Mouse (Mus musculus) forebrain, embryonic 11.5 days (tissue): ENCODE measurements around the gene Cacnb1. TPM values are rescaled to one million over a fixed set of nuclear protein-coding genes. Genes with fewer than 3 reads are reported as not detected.

Source experiments
- ATAC-seq: fragments of 200-750 bp; cut with Nextera tagmentation; replicated peaks from 2 replicates; pipeline ENCODE4 v1.8.0; 2017; ENCODE audit warnings: moderate TSS enrichment; ENCODE audit not compliant: low FRiP score
- DNase-seq: peaks from one replicate; pipeline ENCODE4 v3.0.0-alpha.2; 2017; ENCODE audit warnings: low spot score
- H3K27ac ChIP-seq: fragments of 300-500 bp; sonication (generic); 2 replicates; pipeline ENCODE4 v1.5.1; 2014; ENCODE audit warnings: low read depth, low read length
- H3K27me3 ChIP-seq: fragments of 300-500 bp; sonication (generic); 2 replicates; pipeline ENCODE4 v1.6.1; 2014; ENCODE audit warnings: mild to moderate bottlenecking, low read length, mixed read lengths; ENCODE audit not compliant: control insufficient read depth, insufficient read depth
- H3K36me3 ChIP-seq: fragments of 300-500 bp; sonication (generic); 2 replicates; pipeline ENCODE4 v1.6.1; 2014; ENCODE audit warnings: mild to moderate bottlenecking, low read length, moderate library complexity, mixed read lengths; ENCODE audit not compliant: control insufficient read depth, insufficient read depth
- H3K4me1 ChIP-seq: fragments of 300-500 bp; sonication (generic); replicated peaks from 2 replicates; pipeline ENCODE4 v1.6.1; 2014; ENCODE audit warnings: low read length, mixed read lengths; ENCODE audit not compliant: control insufficient read depth, insufficient read depth
- H3K4me2 ChIP-seq: fragments of 300-500 bp; sonication (generic); 2 replicates; pipeline ENCODE4 v1.6.1; 2014; ENCODE audit warnings: low read depth, mild to moderate bottlenecking, low read length, moderate library complexity, mixed read lengths; ENCODE audit not compliant: severe bottlenecking
- H3K4me3 ChIP-seq: fragments of 300-500 bp; sonication (generic); 2 replicates; pipeline ENCODE4 v1.5.1; 2014; ENCODE audit warnings: low read depth, low read length
- H3K9ac ChIP-seq: fragments of 300-500 bp; sonication (generic); 2 replicates; pipeline ENCODE4 v1.6.1; 2014; ENCODE audit warnings: low read length
- H3K9me3 ChIP-seq: fragments of 300-500 bp; sonication (generic); 2 replicates; pipeline ENCODE4 v1.6.1; 2016; ENCODE audit warnings: low read length, mixed read lengths; ENCODE audit not compliant: control insufficient read depth
- whole genome bisulfite sequencing: fragments of 180-500 bp; shearing (Covaris S2); extraction: QIAGEN DNeasy Blood & Tissue Kit; methylation state at CpG from one replicate; pipeline ENCODE4 v1.1.7; 2014; 5-methylcytosine and 5-hydroxymethylcytosine counted together
- polyA plus RNA-seq: library from polyadenylated mRNA; unstranded; fragments of >200 nt; fragmentation: Nextera tagmentation; extraction: Ambion mirVana; gene quantifications from 2 replicates; pipeline ENCODE4 v1.2.1, GENCODE M21; 2014

Cacnb1 gene
- polyA plus RNA-seq, 1 experiment from 2014 or later = 9.6 TPM

DNA sequence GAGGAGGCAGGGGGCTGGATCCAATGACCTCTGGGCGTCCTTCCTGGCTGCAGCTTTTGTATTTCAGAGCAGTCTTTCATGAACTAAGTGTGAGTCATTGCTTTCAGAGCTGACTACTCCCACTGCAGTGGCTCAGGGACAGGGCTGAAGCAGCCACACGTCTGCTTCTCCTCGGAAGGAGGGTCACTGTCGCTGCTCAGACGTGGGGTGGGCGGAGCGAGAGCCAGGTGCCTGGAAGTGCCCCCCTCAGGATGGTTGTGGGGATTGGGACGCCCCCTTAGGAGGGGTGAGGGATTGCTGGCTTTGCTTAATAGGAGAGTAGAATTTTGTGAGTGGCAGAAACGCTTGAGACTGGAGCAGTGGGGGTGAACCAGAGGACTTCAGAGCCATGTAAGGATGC is 34.6 kb upstream of the Cacnb1 start:
- Histone ChIP-seq H3K36me3 (no peaks in the 10 kb centered on the region), H3K4me3 (no peak overlapping the region), H3K27ac (no peak overlapping the region), H3K9ac (no peak overlapping the region), H3K9me3 (no peaks in the 10 kb centered on the region), H3K4me2 (no peak overlapping the region), H3K27me3 (peaks cover 18% of the 10 kb centered on the region), H3K4me1 (0 out of 2 replicates have a peak, but pooled peaks cover 5% of the 10 kb centered on the region)
- ATAC-seq = no peak
- no peak for DNase-seq
- 28% methylated on average over 9 of the region's 9 CpGs for WGBS

DNA sequence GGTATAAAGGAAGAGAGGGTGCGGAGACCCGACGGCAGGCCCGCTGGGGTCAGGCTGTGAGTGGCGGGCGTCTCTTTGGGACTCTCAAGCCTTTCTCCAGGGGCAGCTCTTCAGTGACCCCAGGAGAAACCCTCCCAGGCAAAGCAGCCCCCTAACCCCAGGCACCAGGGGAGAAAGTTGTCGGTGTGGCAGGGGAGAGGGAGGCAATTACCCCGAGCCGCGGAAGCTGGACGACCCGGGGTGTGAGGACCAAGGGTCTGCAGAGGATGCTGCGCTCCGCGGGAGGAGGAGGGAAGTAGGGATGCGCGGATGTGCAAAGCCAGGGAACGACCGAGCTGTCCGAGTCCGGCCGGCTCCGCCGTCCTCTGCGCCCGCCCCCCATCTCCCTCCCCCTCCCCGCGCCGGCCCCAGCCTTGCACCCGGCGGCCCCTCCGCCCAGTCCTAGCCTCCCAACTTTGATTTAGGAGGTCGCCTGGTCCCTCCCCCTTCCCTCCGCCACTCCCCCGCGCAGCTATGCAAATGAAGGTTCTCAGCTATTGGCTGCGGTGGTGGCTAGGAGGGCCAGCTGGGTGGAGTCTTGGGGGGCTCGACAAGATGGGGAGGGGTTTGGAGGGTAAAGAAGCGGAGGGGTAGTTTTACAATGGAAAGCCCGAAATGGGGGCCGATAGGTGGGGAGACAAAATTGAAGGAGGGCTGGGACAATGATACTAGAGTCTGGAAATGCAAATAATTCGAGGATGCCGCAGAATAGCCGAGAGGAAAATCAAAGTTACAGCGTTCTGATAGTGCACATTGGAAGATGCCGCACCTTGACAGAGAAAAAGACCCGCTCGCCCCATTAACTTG is 30.4 kb upstream of the Cacnb1 start, which contains the start of gene Stac2:
Gene Stac2 (minus strand): TSS at position 474 of the 846 bp plus-strand sequence.
- Histone ChIP-seq H3K27me3 (peaks cover 45% of the 10 kb centered on the region), H3K4me3 (peak within 1 kb of the TSS; percentile 41), H3K4me1 (peaks cover 9% of the 10 kb centered on the region; the same call in 1 of the 2 replicates), H3K36me3 (no peaks in the 10 kb centered on the region), H3K27ac (no peak within 1 kb of the TSS), H3K9ac (peak within 1 kb of the TSS; percentile 41), H3K4me2 (peak within 1 kb of the TSS; percentile 48), H3K9me3 (no peaks in the 10 kb centered on the region)
- ATAC-seq = peak; percentile 84
- WGBS = 1% methylated on average over 37 of the region's 48 CpGs
- peak; percentile 90 for DNase-seq

GRCm38 (mm10) chr11:98052129-98052988 is 29.5 kb upstream of the Cacnb1 start:
- H3K9ac ChIP-seq = peak overlapping the region; percentile 41
- peaks cover 9% of the 10 kb centered on the region; the same call in 1 of the 2 replicates for H3K4me1 ChIP-seq
- H3K9me3 ChIP-seq = no peaks in the 10 kb centered on the region
- H3K36me3 ChIP-seq = no peaks in the 10 kb centered on the region
- peak; percentile 59 for DNase-seq
- H3K27me3 ChIP-seq = peaks cover 45% of the 10 kb centered on the region
- under 1% methylated on average over 78 of the region's 83 CpGs for WGBS
- peak overlapping the region; percentile 48 for H3K4me2 ChIP-seq
- ATAC-seq = 0 out of 2 replicates have a peak, but pooled peaks have one; percentile 28
- H3K27ac ChIP-seq = no peak overlapping the region
- peak overlapping the region; percentile 41 for H3K4me3 ChIP-seq

GRCm38 (mm10) chr11:98051611-98052128 is 28.8 kb upstream of the Cacnb1 start:
- peaks cover 9% of the 10 kb centered on the region; the same call in 1 of the 2 replicates for H3K4me1 ChIP-seq
- no peaks in the 10 kb centered on the region for H3K9me3 ChIP-seq
- no peak overlapping the region for H3K4me2 ChIP-seq
- H3K9ac ChIP-seq = no peak overlapping the region
- H3K27ac ChIP-seq = no peak overlapping the region
- DNase-seq = no peak
- ATAC-seq = 0 out of 2 replicates have a peak, but pooled peaks have one; percentile 21
- no peaks in the 10 kb centered on the region for H3K36me3 ChIP-seq
- H3K27me3 ChIP-seq = peaks cover 45% of the 10 kb centered on the region
- 7% methylated on average over 12 of the region's 12 CpGs for WGBS
- H3K4me3 ChIP-seq = peak overlapping the region; percentile 41

- peaks cover 45% of the 10 kb centered on the region for H3K27me3 ChIP-seq
Observed at GRCm38 (mm10) chr11:98050940-98051339, 28.1 kb upstream of the Cacnb1 start.

GRCm38 (mm10) chr11:98050520-98050815 is 27.6 kb upstream of the Cacnb1 start:
- no peak for DNase-seq
- Histone ChIP-seq H3K27ac (no peak overlapping the region), H3K4me3 (no peak overlapping the region), H3K4me2 (no peak overlapping the region), H3K9me3 (no peaks in the 10 kb centered on the region), H3K4me1 (peaks cover 9% of the 10 kb centered on the region; the same call in 1 of the 2 replicates), H3K9ac (no peak overlapping the region), H3K27me3 (peaks cover 45% of the 10 kb centered on the region), H3K36me3 (no peaks in the 10 kb centered on the region)
- ATAC-seq = no peak
- 15% methylated on average over 2 of the region's 2 CpGs for WGBS

More at GRCm38 (mm10) chr11:98050940-98051339, 28.1 kb upstream of the Cacnb1 start:
- Histone ChIP-seq H3K27ac (no peak overlapping the region), H3K4me2 (no peak overlapping the region), H3K9me3 (no peaks in the 10 kb centered on the region), H3K9ac (no peak overlapping the region), H3K4me3 (no peak overlapping the region), H3K4me1 (peaks cover 9% of the 10 kb centered on the region; the same call in 1 of the 2 replicates), H3K36me3 (no peaks in the 10 kb centered on the region)
- no peak for ATAC-seq
- DNase-seq = no peak
- WGBS = 33% methylated on average over 1 of the region's 2 CpGs

- WGBS = 75% methylated on average over 14 of the region's 14 CpGs
- ATAC-seq (no peak), DNase-seq (no peak)
- Histone ChIP-seq H3K4me3 (no peak overlapping the region), H3K4me2 (no peak overlapping the region), H3K9ac (no peak overlapping the region), H3K27ac (no peak overlapping the region), H3K9me3 (no peaks in the 10 kb centered on the region), H3K27me3 (peaks cover 41% of the 10 kb centered on the region), H3K4me1 (peaks cover 9% of the 10 kb centered on the region; the same call in 1 of the 2 replicates), H3K36me3 (no peaks in the 10 kb centered on the region)
Observed at GRCm38 (mm10) chr11:98049672-98050519, 27.1 kb upstream of the Cacnb1 start.
